Mouse (Mus musculus) G1E (cell line): ENCODE data around the gene Il1rl2.

Source experiments
- CTCF ChIP-seq: IDR thresholded peaks from 2 replicates; pipeline ENCODE4 v1.5.1; 2012; ENCODE audit warnings: low read depth, low read length, inconsistent platforms, mixed read lengths
- GATA1 ChIP-seq: IDR thresholded peaks from 2 replicates; pipeline ENCODE4 v1.6.1; 2012; ENCODE audit warnings: borderline replicate concordance, low read length, inconsistent platforms, mixed read lengths
- POLR2AphosphoS5 ChIP-seq: IDR thresholded peaks from 2 replicates; pipeline ENCODE4 v1.6.1; 2012; ENCODE audit warnings: low read depth, low read length, inconsistent platforms; ENCODE audit not compliant: insufficient replicate concordance
- TAL1 ChIP-seq: conservative IDR thresholded peaks from 2 replicates; pipeline ENCODE4 v1.6.1; 2012; ENCODE audit warnings: low read depth, low read length, inconsistent platforms, mixed read lengths

DNA sequence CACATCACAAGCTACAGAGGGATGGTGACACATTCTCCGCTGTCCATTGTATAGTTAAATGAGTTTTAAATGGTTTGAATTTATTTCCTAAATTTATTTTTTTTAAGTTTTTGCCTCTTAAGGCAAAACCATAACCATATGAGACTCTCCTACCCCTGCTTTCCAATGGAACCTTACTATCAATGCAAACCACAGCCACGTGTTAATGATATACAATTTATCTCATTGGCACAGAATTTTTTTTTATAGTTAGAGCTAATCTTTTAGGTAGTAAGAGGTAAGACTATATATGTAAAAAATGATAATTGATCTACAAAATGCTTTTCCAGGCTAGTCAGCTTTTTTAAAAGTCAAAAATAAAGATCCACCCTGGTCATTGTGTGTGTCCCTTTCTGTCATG lies 26.4 kb upstream of the Il1rl2 start:
- TF ChIP-seq CTCF: no peak
- no peak for TF ChIP-seq GATA1
- TF ChIP-seq POLR2AphosphoS5: no peak
- no peak for TF ChIP-seq TAL1
